Mouse (Mus musculus) cerebellum, adult 8-10 months (tissue): ENCODE measurements around the gene Thsd4.
A peak's percentile ranks its signal among the peaks of the same experiment; 100 is the strongest.

Experiments used
- DNase-seq: peaks from one replicate; pipeline ENCODE4 v3.0.0; 2022

Thsd4 gene

GRCm38 (mm10) chr9:60034883-60035282, 487.0 kb downstream of the Thsd4 start:
- no peak for DNase-seq

- no peak for DNase-seq
These were observed 494.6 kb downstream of the Thsd4 start for GRCm38 (mm10) chr9:60027234-60027633.

GRCm38 (mm10) chr9:60026795-60027194, 495.1 kb downstream of the Thsd4 start:
- no peak for DNase-seq

- no peak for DNase-seq
These were observed 495.9 kb downstream of the Thsd4 start for GRCm38 (mm10) chr9:60025919-60026318.

- no peak for DNase-seq
These were observed 496.9 kb downstream of the Thsd4 start for GRCm38 (mm10) chr9:60024971-60025370.

GRCm38 (mm10) chr9:60024545-60024944, 497.3 kb downstream of the Thsd4 start:
- DNase-seq = no peak

GRCm38 (mm10) chr9:60022331-60022730, 499.5 kb downstream of the Thsd4 start:
- DNase-seq = no peak

GRCm38 (mm10) chr9:60020444-60020843, 501.4 kb downstream of the Thsd4 start:
- no peak for DNase-seq

GRCm38 (mm10) chr9:60010285-60010684, 511.6 kb downstream of the Thsd4 start:
- no peak for DNase-seq

GRCm38 (mm10) chr9:60008936-60009335, 512.9 kb downstream of the Thsd4 start:
- peak; percentile 2 for DNase-seq

GRCm38 (mm10) chr9:60002323-60002722, 519.5 kb downstream of the Thsd4 start:
- DNase-seq = no peak

- no peak for DNase-seq
These were observed 520.4 kb downstream of the Thsd4 start for GRCm38 (mm10) chr9:60001444-60001843.

GRCm38 (mm10) chr9:59997725-59998124, 524.1 kb downstream of the Thsd4 start:
- DNase-seq = no peak

- no peak for DNase-seq
These were observed 530.4 kb downstream of the Thsd4 start for GRCm38 (mm10) chr9:59991407-59991806.

GRCm38 (mm10) chr9:59989864-59990263, 532.0 kb downstream of the Thsd4 start:
- peak; percentile 49 for DNase-seq

GRCm38 (mm10) chr9:59985900-59986572, 535.8 kb downstream of the Thsd4 start:
- no peak for DNase-seq

GRCm38 (mm10) chr9:59981116-59981515, 540.7 kb downstream of the Thsd4 start:
- DNase-seq = no peak

GRCm38 (mm10) chr9:59971263-59971662, 550.6 kb downstream of the Thsd4 start:
- DNase-seq = no peak

GRCm38 (mm10) chr9:59969383-59969782, 552.5 kb downstream of the Thsd4 start:
- peak; percentile 45 for DNase-seq

GRCm38 (mm10) chr9:59965046-59965445, 556.8 kb downstream of the Thsd4 start:
- no peak for DNase-seq

GRCm38 (mm10) chr9:59964367-59964766, 557.5 kb downstream of the Thsd4 start:
- DNase-seq = no peak

GRCm38 (mm10) chr9:59961201-59961955, 560.5 kb downstream of the Thsd4 start:
- no peak for DNase-seq

GRCm38 (mm10) chr9:59960559-59960958, 561.3 kb downstream of the Thsd4 start, which contains the start of gene Nr2e3:
Nr2e3 (minus strand) TSS chr9:59960659.
- DNase-seq = no peak

- DNase-seq = peak; percentile 50
These were observed 562.6 kb downstream of the Thsd4 start for GRCm38 (mm10) chr9:59959276-59959675.
